Mouse (Mus musculus): Measurements from ENCODE around the gene Gm42715. TPM values are rescaled to one million over a fixed set of nuclear protein-coding genes. Genes with fewer than 3 reads are reported as not detected.

Gene Gm42715
- polyA plus RNA-seq, 2 experiments from 2014 or later: 19.2 to 20.0 TPM

GRCm38 (mm10) chr7:127587196-127587595, 67.8 kb downstream of the Gm42715 start:
- ATAC-seq: no peak

- peak; percentile 96 for ATAC-seq
Observed at GRCm38 (mm10) chr7:127588011-127588871, 68.9 kb downstream of the Gm42715 start, which contains the start of the genes Ccdc189 and Rnf40. Ccdc189 (minus strand) TSS chr7:127588595. Rnf40 (plus strand) TSS chr7:127588767.

DNA sequence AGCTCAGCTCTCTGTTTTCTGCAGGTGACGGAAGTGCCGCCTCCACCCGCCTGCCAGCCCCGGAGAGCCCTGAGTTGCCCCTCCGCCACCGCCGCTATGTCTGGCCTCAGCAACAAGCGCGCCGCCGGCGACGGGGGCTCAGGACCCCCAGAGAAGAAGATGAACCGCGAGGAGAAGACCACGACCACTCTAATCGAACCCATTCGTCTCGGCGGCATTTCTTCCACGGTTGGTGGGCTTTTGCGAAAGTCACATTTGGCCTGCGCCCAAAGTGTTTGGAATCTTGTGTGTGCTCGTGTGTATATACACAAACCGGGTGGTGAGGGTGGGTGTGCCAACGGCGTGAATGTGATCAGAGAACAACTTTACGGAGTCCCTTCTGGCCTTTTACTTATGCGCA, 69.5 kb downstream of the Gm42715 start:
- peak; percentile 37 for ATAC-seq

GRCm38 (mm10) chr7:127589637-127590036, 70.3 kb downstream of the Gm42715 start:
- no peak for ATAC-seq

GRCm38 (mm10) chr7:127591108-127591507, 71.7 kb downstream of the Gm42715 start:
- no peak for ATAC-seq

DNA sequence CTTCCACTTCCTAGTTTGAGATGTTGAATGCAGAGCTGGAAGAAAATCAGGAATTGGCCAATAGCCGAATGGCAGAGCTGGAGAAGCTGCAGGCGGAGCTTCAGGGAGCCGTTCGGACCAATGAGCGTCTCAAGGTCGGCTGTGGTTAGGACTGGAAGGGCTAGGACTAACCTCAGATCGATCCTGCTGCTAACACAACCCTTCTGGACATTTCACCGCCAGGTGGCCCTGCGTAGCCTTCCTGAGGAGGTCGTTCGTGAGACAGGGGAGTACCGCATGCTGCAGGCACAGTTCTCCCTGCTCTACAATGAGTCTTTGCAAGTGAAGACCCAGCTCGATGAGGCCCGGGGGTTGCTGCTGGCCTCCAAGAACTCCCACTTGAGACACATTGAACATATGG, 73.2 kb downstream of the Gm42715 start:
- no peak for ATAC-seq

DNA sequence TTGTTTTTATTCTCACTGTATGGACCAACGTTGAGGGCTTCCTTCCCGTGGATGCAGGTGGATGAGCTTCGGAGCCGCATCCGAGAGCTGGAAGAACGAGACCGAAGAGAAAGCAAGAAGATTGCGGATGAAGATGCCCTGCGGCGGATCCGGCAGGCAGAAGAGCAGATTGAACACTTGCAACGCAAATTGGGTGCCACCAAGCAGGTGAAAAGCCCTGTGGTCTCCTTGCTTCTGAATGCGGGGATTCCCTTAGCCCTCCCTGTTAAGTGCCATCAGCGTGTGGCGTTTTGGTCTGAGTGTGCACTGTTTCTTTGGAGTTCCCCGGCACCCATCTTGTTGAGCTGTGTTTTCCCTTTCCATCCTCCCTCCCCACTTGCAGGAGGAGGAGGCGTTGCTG, 77.4 kb downstream of the Gm42715 start:
- ATAC-seq: no peak

DNA sequence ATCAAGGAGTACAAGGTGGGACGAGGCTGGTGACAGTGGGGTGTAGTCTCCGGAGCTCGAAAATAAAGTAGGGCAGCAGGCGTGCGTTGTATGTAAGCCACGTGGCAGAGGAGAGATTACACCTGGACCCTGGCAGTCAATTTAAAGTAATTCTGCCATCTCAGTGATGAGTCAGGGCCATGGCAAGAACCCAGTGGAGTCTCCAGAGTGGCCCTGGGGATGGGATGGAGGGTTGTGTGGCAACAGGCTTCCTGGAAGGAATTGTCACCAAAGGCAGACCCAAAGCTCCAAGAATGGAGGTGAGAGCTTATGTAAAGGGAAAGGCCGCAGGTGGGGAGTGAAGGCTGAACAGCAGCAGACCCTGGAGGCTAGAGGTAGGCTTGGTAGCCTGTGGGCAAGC, 81.2 kb downstream of the Gm42715 start:
- no peak for ATAC-seq

DNA sequence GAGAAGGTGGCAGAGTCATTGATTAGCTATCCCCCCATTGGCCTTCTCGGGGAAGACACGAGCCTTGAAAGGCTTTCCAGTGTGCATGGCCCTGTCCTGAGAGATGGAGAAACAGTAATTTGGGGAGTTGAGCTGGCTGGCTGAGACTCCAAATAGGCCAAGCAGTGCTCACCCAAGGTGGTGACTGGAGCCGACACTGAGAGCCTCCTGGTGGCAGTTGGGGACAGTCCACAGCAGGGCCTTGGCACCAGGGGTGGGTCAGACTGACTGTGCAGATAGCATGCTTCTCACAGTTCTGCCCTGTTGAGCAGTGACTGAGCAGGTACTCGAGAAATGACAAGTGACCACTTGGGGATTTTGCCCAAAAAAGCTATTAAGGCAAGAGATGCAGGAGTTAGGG, 82.4 kb downstream of the Gm42715 start:
- ATAC-seq: no peak

GRCm38 (mm10) chr7:127602903-127603302, 83.5 kb downstream of the Gm42715 start:
- no peak for ATAC-seq

DNA sequence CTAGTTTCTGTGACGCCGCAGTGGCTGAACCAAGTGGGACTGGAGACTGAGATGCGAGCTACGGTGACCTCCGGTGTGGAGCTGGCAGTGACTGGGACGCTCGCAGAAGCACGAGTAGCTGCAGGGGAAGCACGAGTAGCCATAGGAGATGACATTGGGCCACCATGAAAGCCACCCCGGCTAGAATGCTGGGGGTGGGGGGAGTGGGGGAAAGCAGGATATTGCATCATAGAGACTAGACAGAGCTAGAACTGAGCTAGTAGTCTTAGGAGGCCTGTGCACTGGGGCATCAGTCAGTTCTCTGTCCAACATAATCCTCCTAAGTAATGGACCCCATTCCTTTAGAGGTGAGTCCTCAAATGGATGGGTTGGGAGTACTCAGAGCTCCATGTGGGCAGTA, 84.9 kb downstream of the Gm42715 start:
- ATAC-seq: no peak

DNA sequence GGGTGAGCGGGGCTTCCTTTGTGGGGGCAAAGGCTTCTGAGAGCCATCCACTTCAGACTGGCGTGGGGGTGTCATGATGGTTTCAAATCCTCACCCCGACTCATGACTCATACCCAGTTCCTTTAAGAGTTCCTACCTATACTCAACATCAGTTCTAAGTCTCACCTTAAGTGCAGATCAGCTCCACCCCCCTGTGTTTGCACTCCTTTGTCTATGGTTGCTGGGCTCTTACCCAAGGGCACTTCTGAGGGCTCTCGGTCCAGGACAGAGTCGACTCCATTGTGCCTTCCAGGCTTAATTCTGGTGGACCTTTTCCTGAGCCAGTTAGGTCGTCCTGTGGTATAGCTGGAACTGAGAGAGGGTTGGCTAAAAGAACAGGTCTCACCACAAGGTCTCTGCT, 87.8 kb downstream of the Gm42715 start:
- no peak for ATAC-seq

GRCm38 (mm10) chr7:127611011-127611410, 91.6 kb downstream of the Gm42715 start:
- no peak for ATAC-seq

DNA sequence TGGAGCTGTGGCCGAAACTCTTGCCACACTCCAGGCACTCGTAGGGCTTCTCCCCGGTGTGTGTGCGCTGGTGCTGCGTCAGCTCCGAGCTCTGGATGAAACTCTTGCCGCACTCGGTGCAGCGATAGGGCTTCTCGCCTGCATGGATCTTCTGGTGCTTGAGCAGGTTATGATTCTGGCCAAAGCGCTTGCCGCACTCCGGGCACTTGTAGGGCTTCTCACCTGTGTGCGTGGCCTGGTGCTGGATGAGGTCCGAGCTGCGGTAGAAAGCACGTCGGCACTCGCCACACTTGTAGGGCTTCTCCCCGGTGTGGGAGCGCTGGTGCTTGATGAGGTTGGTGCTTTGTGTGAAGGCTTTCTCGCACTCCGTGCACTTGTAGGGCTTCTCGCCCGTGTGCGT, 92.2 kb downstream of the Gm42715 start:
- no peak for ATAC-seq

- ATAC-seq: no peak
Observed at GRCm38 (mm10) chr7:127613501-127613900, 94.1 kb downstream of the Gm42715 start.

DNA sequence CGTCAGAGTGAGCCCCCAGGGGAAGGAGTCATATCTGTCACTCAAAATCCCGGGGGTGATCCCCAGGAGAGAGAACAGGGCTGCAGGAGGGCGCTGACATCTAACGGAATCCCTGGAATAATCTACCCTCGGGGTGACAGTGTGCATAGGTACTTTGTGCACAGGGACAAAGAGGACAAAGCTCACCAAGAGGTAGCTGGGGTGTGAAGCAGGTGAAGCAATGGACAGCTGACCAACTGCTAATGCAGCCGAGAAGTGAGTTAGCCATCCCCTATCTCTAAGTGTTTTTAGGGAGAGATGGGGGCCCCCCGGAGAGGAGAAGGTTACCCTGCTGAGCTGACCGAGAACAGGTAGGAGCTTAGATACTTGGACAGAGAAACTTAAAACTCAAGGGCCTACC, 94.7 kb downstream of the Gm42715 start:
- ATAC-seq: no peak

DNA sequence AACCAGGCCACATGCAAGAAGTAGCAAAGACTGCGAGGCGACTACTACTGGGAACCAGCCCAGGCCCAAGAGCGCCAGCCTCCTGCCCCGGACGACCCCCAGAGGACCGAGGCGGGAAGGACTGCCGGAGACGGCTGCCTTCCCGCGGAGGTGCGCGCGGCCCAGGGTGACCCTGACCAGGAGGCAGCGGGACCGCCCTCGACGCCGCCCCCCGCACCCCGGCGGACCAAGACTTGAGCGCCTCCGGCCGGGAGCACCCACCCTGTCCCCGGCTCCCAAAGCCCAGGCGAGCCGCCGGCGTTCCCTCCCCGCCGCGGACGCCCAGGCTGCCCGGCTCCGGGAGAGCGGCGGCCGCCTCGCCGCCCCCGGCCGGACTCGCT, 95.1 kb downstream of the Gm42715 start:
- ATAC-seq: no peak

- ATAC-seq: no peak
Observed at GRCm38 (mm10) chr7:127614891-127615843, 95.8 kb downstream of the Gm42715 start, which contains the start of gene Zfp629. Zfp629 (minus strand) TSS chr7:127615797.

DNA sequence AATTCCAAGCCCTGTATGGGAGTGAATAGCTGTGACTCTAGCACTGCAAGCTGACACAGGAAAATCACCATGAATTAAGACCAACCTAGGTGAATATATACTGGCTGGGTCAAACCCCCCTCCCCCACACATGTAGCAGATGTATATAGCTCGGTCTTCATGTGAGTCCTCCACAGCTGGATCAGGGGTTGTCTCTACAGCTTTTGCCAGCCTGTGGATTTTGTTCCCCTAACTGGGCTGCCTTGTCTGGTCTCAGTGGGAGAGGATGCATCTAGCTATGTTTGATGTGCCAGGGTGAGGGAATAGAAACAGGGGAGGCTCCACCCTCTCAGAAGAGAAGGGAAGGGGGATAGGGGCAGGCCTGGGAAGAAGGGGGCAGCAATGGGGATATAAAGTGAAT, 97.0 kb downstream of the Gm42715 start:
- no peak for ATAC-seq

Measured in activated CD4-positive, CD25-positive, alpha-beta regulatory T cell, adult 4 months (primary cell).